ENCODE assay signal across 8 mouse cellular contexts in the genomic region with DNA sequence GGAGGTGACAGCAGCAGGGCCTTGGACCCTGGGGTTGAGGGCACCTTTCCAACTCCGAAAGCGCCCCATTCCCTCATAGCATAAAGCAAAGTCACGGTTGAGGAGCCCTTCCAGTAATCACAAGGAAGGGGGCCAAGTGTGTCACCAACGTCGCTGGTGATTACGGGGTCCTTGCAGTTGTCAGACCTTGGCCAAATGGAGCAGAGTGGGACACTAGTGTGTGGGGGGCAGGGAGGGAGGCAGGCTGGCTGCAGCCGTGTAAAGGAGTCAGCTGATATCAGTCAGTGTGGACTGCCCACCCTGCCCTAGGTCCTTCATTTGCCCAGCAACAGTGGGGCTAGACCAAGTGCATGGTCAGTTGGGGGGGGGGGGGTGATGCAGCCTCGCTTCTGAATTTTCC. TPM values are rescaled to one million over a fixed set of nuclear protein-coding genes. Genes with fewer than 3 reads are reported as not detected.
DNase-seq lines count a peak whose midpoint lies in the region; ATAC-seq and TF ChIP-seq lines count a peak whose summit lies in the region.

No protein-coding gene starts in this region.

- DNase-seq in heart, adult 2 months: no peak
- no peak for DNase-seq in heart, adult 18-20 months
- no peak for DNase-seq in liver, embryonic 14.5 days (ENCODE audit: low read depth in 3 of 3, low spot score in 3 of 3)
- no peak for DNase-seq in ovary, adult 18-20 months (ENCODE audit: low spot score)
- no peak for DNase-seq in adrenal gland, postnatal 10 days
- DNase-seq in urinary bladder, adult 2 months (ENCODE audit: low spot score): no peak

- ATAC-seq in forebrain, embryonic 15.5 days (replicated peaks): peak; percentile 18
- ATAC-seq in liver, embryonic 14.5 days (ENCODE audit: insufficient read depth): no peak; the same call in 1 of the 2 replicates

- H3K36me3 ChIP-seq in heart, adult 2 months (ENCODE audit: control insufficient read depth, insufficient read depth, low read length): no peaks in the 10 kb centered on the region; the same call in 1 of the 2 replicates
- H3K36me3 ChIP-seq in ES-Bruce4 (ENCODE audit: control insufficient read depth, insufficient read depth, low read length, poor library complexity, severe bottlenecking): peaks cover 13% of the 10 kb centered on the region
- peaks cover 32% of the 10 kb centered on the region for H3K36me3 ChIP-seq in forebrain, embryonic 15.5 days
- H3K36me3 ChIP-seq in liver, embryonic 14.5 days (replicated peaks; ENCODE audit: control insufficient read depth, insufficient read depth, low read depth): peaks cover 33% of the 10 kb centered on the region

- WGBS in heart, adult 2 months: 41% methylated on average over 8 of the region's 8 CpGs
- WGBS in forebrain, embryonic 15.5 days: 39% methylated on average over 8 of the region's 8 CpGs
- WGBS in liver, embryonic 14.5 days (ENCODE audit: insufficient replicate concordance): 34% methylated on average over 8 of the region's 8 CpGs

- 0 out of 2 replicates have a peak overlapping the region, but pooled peaks have one; percentile 6 for H3K9ac ChIP-seq in heart, adult 2 months (ENCODE audit: low read depth, low read length)
- no peak overlapping the region for H3K9ac ChIP-seq in ES-Bruce4 (ENCODE audit: low read depth, poor library complexity, severe bottlenecking)
- H3K9ac ChIP-seq in forebrain, embryonic 15.5 days (replicated peaks): no peak overlapping the region
- peak overlapping the region; percentile 90; the same call in 1 of the 2 replicates for H3K9ac ChIP-seq in liver, embryonic 14.5 days (replicated peaks)

- H3K4me1 ChIP-seq in heart, adult 2 months (ENCODE audit: control insufficient read depth, insufficient read depth, low read length): peaks cover 8% of the 10 kb centered on the region
- H3K4me1 ChIP-seq in ES-Bruce4 (ENCODE audit: control insufficient read depth, insufficient read depth, low read length): no peaks in the 10 kb centered on the region
- H3K4me1 ChIP-seq in forebrain, embryonic 15.5 days: peaks cover 38% of the 10 kb centered on the region
- peaks cover 13 to 23% of the 10 kb centered on the region in 2 experiments for H3K4me1 ChIP-seq in liver, embryonic 14.5 days (replicated peaks; ENCODE audit: control insufficient read depth in 2 of 2, insufficient read depth in 2 of 2, low read length in 1 of 2)

- H3K4me3 ChIP-seq in heart, adult 2 months: peak overlapping the region; percentile 85; the same call in 1 of the 2 replicates
- H3K4me3 ChIP-seq in ES-Bruce4 (ENCODE audit: low read depth, low read length): peak overlapping the region; percentile 23; the same call in 1 of the 2 replicates
- peak overlapping the region; percentile 52 for H3K4me3 ChIP-seq in forebrain, embryonic 15.5 days
- H3K4me3 ChIP-seq in liver, embryonic 14.5 days (ENCODE audit: insufficient read depth in 1 of 2, low read depth in 2 of 2, low read length in 2 of 2): peak overlapping the region; percentile 89 to 94; a peak in 3 of 4 replicates

- TF ChIP-seq POLR2A in heart, adult 2 months (IDR thresholded peaks at IDR 0.05; ENCODE audit: insufficient read depth, low read depth, low read length): no peak
- TF ChIP-seq POLR2A in ES-Bruce4 (IDR thresholded peaks at IDR 0.05; ENCODE audit: insufficient read depth, low read length): no peak

- no peaks in the 10 kb centered on the region for H3K27me3 ChIP-seq in heart, adult 2 months (ENCODE audit: control insufficient read depth, insufficient read depth, low read length)
- H3K27me3 ChIP-seq in ES-Bruce4 (ENCODE audit: control insufficient read depth, insufficient read depth, low read length, poor library complexity, severe bottlenecking): no peaks in the 10 kb centered on the region
- no peaks in the 10 kb centered on the region for H3K27me3 ChIP-seq in forebrain, embryonic 15.5 days
- no peaks in the 10 kb centered on the region for H3K27me3 ChIP-seq in liver, embryonic 14.5 days (ENCODE audit: control insufficient read depth, insufficient read depth, low read length)

- H3K27ac ChIP-seq in heart, adult 2 months: peak overlapping the region; percentile 92; the same call in 1 of the 2 replicates
- no peak overlapping the region for H3K27ac ChIP-seq in ES-Bruce4 (ENCODE audit: insufficient read depth, low read length)
- H3K27ac ChIP-seq in forebrain, embryonic 15.5 days (replicated peaks): peak overlapping the region; percentile 70
- H3K27ac ChIP-seq in liver, embryonic 14.5 days: no peak overlapping the region

- TF ChIP-seq EP300 in heart, adult 2 months (IDR thresholded peaks at IDR 0.05; ENCODE audit: insufficient read depth, low read depth, low read length): no peak
- TF ChIP-seq EP300 in ES-Bruce4 (IDR thresholded peaks at IDR 0.05; ENCODE audit: insufficient read depth, low read depth, low read length): no peak
- TF ChIP-seq EP300 in liver, embryonic 14.5 days (IDR thresholded peaks at IDR 0.05; ENCODE audit: low read depth): no peak

- no peaks in the 10 kb centered on the region for H3K79me2 ChIP-seq in heart, adult 2 months (replicated peaks; ENCODE audit: control insufficient read depth, insufficient read depth, low read length)

- H3K9me3 ChIP-seq in ES-Bruce4 (replicated peaks; ENCODE audit: control insufficient read depth, insufficient read depth, low read length, poor library complexity, severe bottlenecking): no peaks in the 10 kb centered on the region
- H3K9me3 ChIP-seq in forebrain, embryonic 15.5 days: no peaks in the 10 kb centered on the region
- no peaks in the 10 kb centered on the region for H3K9me3 ChIP-seq in liver, embryonic 14.5 days (ENCODE audit: control insufficient read depth, low read length)

- no peak for TF ChIP-seq CTCF in heart, adult 2 months (IDR thresholded peaks at IDR 0.05)
- TF ChIP-seq CTCF in ES-Bruce4 (IDR thresholded peaks at IDR 0.05; ENCODE audit: low read depth, low read length): no peak
- TF ChIP-seq CTCF in liver, embryonic 14.5 days (IDR thresholded peaks at IDR 0.05; ENCODE audit: low read depth): no peak

- H3K4me2 ChIP-seq in forebrain, embryonic 15.5 days (replicated peaks): peak overlapping the region; percentile 67
- H3K4me2 ChIP-seq in liver, embryonic 14.5 days (ENCODE audit: low read depth): peak overlapping the region; percentile 88

- intact Hi-C loops in heart, adult 2 months (cut with DNase I): no loop called here

RNA-seq across cellular contexts. Expression of a gene that starts 0.4 kb away (rescaled TPM):
- 100 to 1,000 TPM; 788 to 884 TPM for total RNA-seq in heart, adult 2 months (2021)
- 870 and 1,222 TPM in 2 replicates for polyA plus RNA-seq in heart, adult 2 months (2012; rRNA removed)
- 1,000 to 10,000 TPM in 1 of 2 experiments, 100 to 1,000 TPM in 1; 897 to 1,017 TPM for total RNA-seq in heart, adult 18-20 months (2021)
- polyA plus RNA-seq in ES-Bruce4 (2011; ENCODE audit: insufficient read depth, insufficient read length, low read depth, missing spikeins): 377 and 389 TPM in 2 replicates
- polyA plus RNA-seq in forebrain, embryonic 15.5 days (2015; fragmentation: Nextera tagmentation; extraction: Ambion mirVana): 352 and 365 TPM in 2 replicates
- polyA plus RNA-seq in liver, embryonic 14.5 days (2012; rRNA removed): 266 and 292 TPM in 2 replicates
- 418 and 420 TPM in 2 replicates for polyA plus RNA-seq in liver, embryonic 14.5 days (2014; fragmentation: Nextera tagmentation; extraction: Ambion mirVana)
- total RNA-seq in adrenal gland, postnatal 10 days (2021): 100 to 1,000 TPM; 504 to 601 TPM
- polyA plus RNA-seq in urinary bladder, adult 2 months (2012; rRNA removed): 322 and 324 TPM in 2 replicates

RNA-seq across cellular contexts. Expression of a gene that starts 6.0 kb away (rescaled TPM):
- 1 to 10 TPM; 3.2 TPM for total RNA-seq in heart, adult 2 months (2021)
- polyA plus RNA-seq in heart, adult 2 months (2012; rRNA removed): 2.8 and 4.4 TPM in 2 replicates
- total RNA-seq in heart, adult 18-20 months (2021): 1 to 10 TPM; 2.7 to 3.0 TPM
- 4.6 and 5.4 TPM in 2 replicates for polyA plus RNA-seq in ES-Bruce4 (2011; ENCODE audit: insufficient read depth, insufficient read length, low read depth, missing spikeins)
- polyA plus RNA-seq in forebrain, embryonic 15.5 days (2015; fragmentation: Nextera tagmentation; extraction: Ambion mirVana): 4.4 and 5.0 TPM in 2 replicates
- polyA plus RNA-seq in liver, embryonic 14.5 days (2012; rRNA removed): 4.1 and 5.0 TPM in 2 replicates
- polyA plus RNA-seq in liver, embryonic 14.5 days (2014; fragmentation: Nextera tagmentation; extraction: Ambion mirVana): 4.7 and 5.0 TPM in 2 replicates
- total RNA-seq in adrenal gland, postnatal 10 days (2021): 10 to 100 TPM; 11.7 to 15.2 TPM
- 22.3 and 24.4 TPM in 2 replicates for polyA plus RNA-seq in urinary bladder, adult 2 months (2012; rRNA removed)

RNA-seq across cellular contexts. Expression of a gene that starts 14.8 kb away (rescaled TPM):
- 10 to 100 TPM; 68.4 to 72.3 TPM for total RNA-seq in heart, adult 2 months (2021)
- 51.0 and 74.9 TPM in 2 replicates for polyA plus RNA-seq in heart, adult 2 months (2012; rRNA removed)
- total RNA-seq in heart, adult 18-20 months (2021): 10 to 100 TPM; 74.6 to 78.6 TPM
- 80.9 and 85.2 TPM in 2 replicates for polyA plus RNA-seq in ES-Bruce4 (2011; ENCODE audit: insufficient read depth, insufficient read length, low read depth, missing spikeins)
- polyA plus RNA-seq in forebrain, embryonic 15.5 days (2015; fragmentation: Nextera tagmentation; extraction: Ambion mirVana): 194 and 200 TPM in 2 replicates
- polyA plus RNA-seq in liver, embryonic 14.5 days (2012; rRNA removed): 24.4 and 27.6 TPM in 2 replicates
- 38.0 and 42.5 TPM in 2 replicates for polyA plus RNA-seq in liver, embryonic 14.5 days (2014; fragmentation: Nextera tagmentation; extraction: Ambion mirVana)
- total RNA-seq in adrenal gland, postnatal 10 days (2021): 100 to 1,000 TPM in 1 of 2 experiments, 10 to 100 TPM in 1; 89.2 to 111 TPM
- 68.8 and 73.6 TPM in 2 replicates for polyA plus RNA-seq in urinary bladder, adult 2 months (2012; rRNA removed)

RNA-seq across cellular contexts. Expression of a gene that starts 14.9 kb away (rescaled TPM):
- total RNA-seq in heart, adult 2 months (2021): under 1 TPM; 0.32 to 0.70 TPM
- polyA plus RNA-seq in heart, adult 2 months (2012; rRNA removed): 0.72 and 1.9 TPM in 2 replicates
- under 1 TPM; 0.54 to 0.55 TPM for total RNA-seq in heart, adult 18-20 months (2021)
- polyA plus RNA-seq in ES-Bruce4 (2011; ENCODE audit: insufficient read depth, insufficient read length, low read depth, missing spikeins): 162 and 187 TPM in 2 replicates
- 100 and 106 TPM in 2 replicates for polyA plus RNA-seq in forebrain, embryonic 15.5 days (2015; fragmentation: Nextera tagmentation; extraction: Ambion mirVana)
- polyA plus RNA-seq in liver, embryonic 14.5 days (2012; rRNA removed): 147 and 165 TPM in 2 replicates
- 205 and 206 TPM in 2 replicates for polyA plus RNA-seq in liver, embryonic 14.5 days (2014; fragmentation: Nextera tagmentation; extraction: Ambion mirVana)
- total RNA-seq in adrenal gland, postnatal 10 days (2021): 10 to 100 TPM; 26.3 to 28.8 TPM
- 5.0 and 5.5 TPM in 2 replicates for polyA plus RNA-seq in urinary bladder, adult 2 months (2012; rRNA removed)

RNA-seq across cellular contexts. Expression of a gene that starts 25.6 kb away (rescaled TPM):
- total RNA-seq in heart, adult 2 months (2021): 10 to 100 TPM in 1 of 2 experiments, 1 to 10 TPM in 1; 6.1 to 10.9 TPM
- 6.9 and 14.0 TPM in 2 replicates for polyA plus RNA-seq in heart, adult 2 months (2012; rRNA removed)
- 10 to 100 TPM; 14.1 to 14.6 TPM for total RNA-seq in heart, adult 18-20 months (2021)
- not detected in 2 replicates for polyA plus RNA-seq in ES-Bruce4 (2011; ENCODE audit: insufficient read depth, insufficient read length, low read depth, missing spikeins)
- 0.23 and 1.8 TPM in 2 replicates for polyA plus RNA-seq in forebrain, embryonic 15.5 days (2015; fragmentation: Nextera tagmentation; extraction: Ambion mirVana)
- polyA plus RNA-seq in liver, embryonic 14.5 days (2012; rRNA removed): 0.03 and 0.06 TPM in 2 replicates
- polyA plus RNA-seq in liver, embryonic 14.5 days (2014; fragmentation: Nextera tagmentation; extraction: Ambion mirVana): 0.23 TPM in 1 of 2 replicates, not detected in the other
- 1 to 10 TPM; 7.5 to 9.7 TPM for total RNA-seq in adrenal gland, postnatal 10 days (2021)
- polyA plus RNA-seq in urinary bladder, adult 2 months (2012; rRNA removed): 0.21 and 0.32 TPM in 2 replicates

Comparison
In these comparisons a context has a peak if more than half of its experiments do, and no peak if none do; other contexts are left out.
1. H3K27ac ChIP-seq: peak in heart, adult 2 months (single experiment) and forebrain, embryonic 15.5 days (single experiment); none in ES-Bruce4 (single experiment) and liver, embryonic 14.5 days (single experiment).
2. H3K4me3 ChIP-seq: peak in every context shown above with its lines; median percentile 92 in liver, embryonic 14.5 days; 85 in heart, adult 2 months; 52 in forebrain, embryonic 15.5 days; 23 in ES-Bruce4.
3. H3K9ac ChIP-seq: peak in heart, adult 2 months (single experiment) and liver, embryonic 14.5 days (single experiment); none in ES-Bruce4 (single experiment) and forebrain, embryonic 15.5 days (single experiment).